Mouse (Mus musculus): Measurements from ENCODE around the gene Snai3. TPM values are rescaled to one million over a fixed set of nuclear protein-coding genes. Genes with fewer than 3 reads are reported as not detected.

Gene Snai3
- polyA plus RNA-seq, 1 experiment from 2014 or later: 1.2 TPM

GRCm38 (mm10) chr8:122437708-122438331 is 22.7 kb downstream of the Snai3 start:
- no peaks in the 10 kb centered on the region for H3K9me3 ChIP-seq
- peaks cover 22% of the 10 kb centered on the region for H3K4me1 ChIP-seq
- no peak overlapping the region for H3K9ac ChIP-seq
- H3K4me3 ChIP-seq: no peak overlapping the region
- peaks cover 20% of the 10 kb centered on the region; the same call in 1 of the 2 replicates for H3K36me3 ChIP-seq
- 77% methylated on average over 13 of the region's 13 CpGs for WGBS
- H3K27ac ChIP-seq: no peak overlapping the region
- H3K4me2 ChIP-seq: peak overlapping the region; percentile 26; the same call in 1 of the 2 replicates
- no peak for ATAC-seq (ENCODE audit: borderline replicate concordance, extremely low read depth, low FRiP score, low TSS enrichment)
- H3K27me3 ChIP-seq: no peaks in the 10 kb centered on the region

GRCm38 (mm10) chr8:122436586-122437125 is 23.9 kb downstream of the Snai3 start:
- 79% methylated on average over 20 of the region's 20 CpGs for WGBS
- Histone ChIP-seq H3K4me2 (no peak overlapping the region), H3K4me3 (no peak overlapping the region), H3K4me1 (peaks cover 25% of the 10 kb centered on the region), H3K27me3 (no peaks in the 10 kb centered on the region), H3K9ac (no peak overlapping the region), H3K27ac (no peak overlapping the region), H3K36me3 (peaks cover 20% of the 10 kb centered on the region; the same call in 1 of the 2 replicates), H3K9me3 (no peaks in the 10 kb centered on the region)
- ATAC-seq (ENCODE audit: borderline replicate concordance, extremely low read depth, low FRiP score, low TSS enrichment): no peak

- Histone ChIP-seq H3K9me3 (no peaks in the 10 kb centered on the region), H3K36me3 (peaks cover 20% of the 10 kb centered on the region; the same call in 1 of the 2 replicates), H3K27ac (no peak overlapping the region), H3K27me3 (no peaks in the 10 kb centered on the region), H3K4me3 (no peak overlapping the region), H3K9ac (no peak overlapping the region), H3K4me2 (no peak overlapping the region), H3K4me1 (peaks cover 30% of the 10 kb centered on the region)
- 89% methylated on average over 9 of the region's 9 CpGs for WGBS
- no peak for ATAC-seq (ENCODE audit: borderline replicate concordance, extremely low read depth, low FRiP score, low TSS enrichment)
These were observed 24.4 kb downstream of the Snai3 start for GRCm38 (mm10) chr8:122436146-122436545.

- Histone ChIP-seq H3K27ac (no peak overlapping the region), H3K4me2 (no peak overlapping the region), H3K9ac (no peak overlapping the region), H3K9me3 (no peaks in the 10 kb centered on the region), H3K4me3 (no peak overlapping the region), H3K4me1 (peaks cover 31% of the 10 kb centered on the region), H3K27me3 (no peaks in the 10 kb centered on the region), H3K36me3 (peaks cover 20% of the 10 kb centered on the region; the same call in 1 of the 2 replicates)
- no peak for ATAC-seq (ENCODE audit: borderline replicate concordance, extremely low read depth, low FRiP score, low TSS enrichment)
- 89% methylated on average over 6 of the region's 6 CpGs for WGBS
These were observed 25.2 kb downstream of the Snai3 start for GRCm38 (mm10) chr8:122435375-122435774.

GRCm38 (mm10) chr8:122433269-122433905 is 27.1 kb downstream of the Snai3 start:
- Histone ChIP-seq H3K4me3 (peak overlapping the region; percentile 69), H3K9me3 (no peaks in the 10 kb centered on the region), H3K4me1 (peaks cover 28% of the 10 kb centered on the region), H3K4me2 (peak overlapping the region; percentile 96), H3K27me3 (no peaks in the 10 kb centered on the region), H3K36me3 (peaks cover 20% of the 10 kb centered on the region; the same call in 1 of the 2 replicates), H3K27ac (peak overlapping the region; percentile 75), H3K9ac (0 out of 2 replicates have a peak overlapping the region, but pooled peaks have one; percentile 77)
- 55% methylated on average over 11 of the region's 11 CpGs for WGBS
- peak; percentile 33; the same call in 1 of the 2 replicates for ATAC-seq (ENCODE audit: borderline replicate concordance, extremely low read depth, low FRiP score, low TSS enrichment)

- 2% methylated on average over 37 of the region's 45 CpGs for WGBS
- Histone ChIP-seq H3K4me2 (peak within 1 kb of the TSS; percentile 96), H3K4me1 (peaks cover 24% of the 10 kb centered on the region), H3K4me3 (peak within 1 kb of the TSS; percentile 69), H3K27me3 (no peaks in the 10 kb centered on the region), H3K36me3 (peaks cover 20% of the 10 kb centered on the region; the same call in 1 of the 2 replicates), H3K27ac (peak within 1 kb of the TSS; percentile 75), H3K9me3 (no peaks in the 10 kb centered on the region), H3K9ac (peak within 1 kb of the TSS; percentile 77)
- ATAC-seq (ENCODE audit: borderline replicate concordance, extremely low read depth, low FRiP score, low TSS enrichment): peak; percentile 90
These were observed 27.9 kb downstream of the Snai3 start, which contains the start of gene Cyba for GRCm38 (mm10) chr8:122432443-122433268. Gene Cyba (minus strand): TSS chr8:122432930.

GRCm38 (mm10) chr8:122431694-122432442 is 28.7 kb downstream of the Snai3 start:
- WGBS: 24% methylated on average over 18 of the region's 18 CpGs
- peaks cover 24% of the 10 kb centered on the region for H3K4me1 ChIP-seq
- H3K27me3 ChIP-seq: no peaks in the 10 kb centered on the region
- H3K9me3 ChIP-seq: no peaks in the 10 kb centered on the region
- H3K9ac ChIP-seq: peak overlapping the region; percentile 77
- H3K27ac ChIP-seq: peak overlapping the region; percentile 75
- H3K4me2 ChIP-seq: peak overlapping the region; percentile 96
- peaks cover 17% of the 10 kb centered on the region; the same call in 1 of the 2 replicates for H3K36me3 ChIP-seq
- peak; percentile 23; the same call in 1 of the 2 replicates for ATAC-seq (ENCODE audit: borderline replicate concordance, extremely low read depth, low FRiP score, low TSS enrichment)
- H3K4me3 ChIP-seq: peak overlapping the region; percentile 69

- Histone ChIP-seq H3K4me3 (no peak overlapping the region), H3K4me2 (no peak overlapping the region), H3K9me3 (no peaks in the 10 kb centered on the region), H3K9ac (no peak overlapping the region), H3K27ac (no peak overlapping the region), H3K4me1 (peaks cover 24% of the 10 kb centered on the region), H3K36me3 (peaks cover 7% of the 10 kb centered on the region; the same call in 1 of the 2 replicates), H3K27me3 (no peaks in the 10 kb centered on the region)
- WGBS: 65% methylated on average over 3 of the region's 3 CpGs
- no peak for ATAC-seq (ENCODE audit: borderline replicate concordance, extremely low read depth, low FRiP score, low TSS enrichment)
These were observed 29.9 kb downstream of the Snai3 start for GRCm38 (mm10) chr8:122430646-122431045.

GRCm38 (mm10) chr8:122430058-122430636 is 30.4 kb downstream of the Snai3 start:
- H3K4me2 ChIP-seq: no peak overlapping the region
- peaks cover 24% of the 10 kb centered on the region for H3K4me1 ChIP-seq
- WGBS: 75% methylated on average over 10 of the region's 10 CpGs
- H3K4me3 ChIP-seq: no peak overlapping the region
- no peak overlapping the region for H3K27ac ChIP-seq
- no peaks in the 10 kb centered on the region for H3K27me3 ChIP-seq
- H3K9ac ChIP-seq: no peak overlapping the region
- H3K9me3 ChIP-seq: no peaks in the 10 kb centered on the region
- ATAC-seq (ENCODE audit: borderline replicate concordance, extremely low read depth, low FRiP score, low TSS enrichment): no peak
- H3K36me3 ChIP-seq: peaks cover 7% of the 10 kb centered on the region; the same call in 1 of the 2 replicates

GRCm38 (mm10) chr8:122428163-122428562 is 32.4 kb downstream of the Snai3 start:
- 83% methylated on average over 9 of the region's 9 CpGs for WGBS
- Histone ChIP-seq H3K27ac (no peak overlapping the region), H3K4me1 (peaks cover 19% of the 10 kb centered on the region), H3K27me3 (no peaks in the 10 kb centered on the region), H3K36me3 (no peaks in the 10 kb centered on the region), H3K9me3 (no peaks in the 10 kb centered on the region), H3K9ac (no peak overlapping the region), H3K4me3 (no peak overlapping the region), H3K4me2 (no peak overlapping the region)
- ATAC-seq (ENCODE audit: borderline replicate concordance, extremely low read depth, low FRiP score, low TSS enrichment): no peak

All from lung, embryonic 15.5 days (tissue).